Mouse (Mus musculus) olfactory bulb, adult 2 months (tissue): ENCODE data around the gene Ppm1l.
"Not testable (repeated sequence)": the region's sequence is repeated elsewhere in the genome, so short reads cannot be mapped to it uniquely, and the experiment has no call there.

ENCODE experiments used
- CTCF ChIP-seq: fragments of 200-500 bp; IDR thresholded peaks from 2 replicates; pipeline ENCODE4 v1.5.1; 2012; ENCODE audit warnings: low read depth, mild to moderate bottlenecking, low read length, moderate library complexity; ENCODE audit not compliant: insufficient read depth
- POLR2A ChIP-seq: fragments of 200-500 bp; IDR thresholded peaks from 2 replicates; pipeline ENCODE4 v1.6.1; 2012; ENCODE audit warnings: mild to moderate bottlenecking, low read depth, low read length, moderate library complexity; ENCODE audit not compliant: insufficient read depth

DNA sequence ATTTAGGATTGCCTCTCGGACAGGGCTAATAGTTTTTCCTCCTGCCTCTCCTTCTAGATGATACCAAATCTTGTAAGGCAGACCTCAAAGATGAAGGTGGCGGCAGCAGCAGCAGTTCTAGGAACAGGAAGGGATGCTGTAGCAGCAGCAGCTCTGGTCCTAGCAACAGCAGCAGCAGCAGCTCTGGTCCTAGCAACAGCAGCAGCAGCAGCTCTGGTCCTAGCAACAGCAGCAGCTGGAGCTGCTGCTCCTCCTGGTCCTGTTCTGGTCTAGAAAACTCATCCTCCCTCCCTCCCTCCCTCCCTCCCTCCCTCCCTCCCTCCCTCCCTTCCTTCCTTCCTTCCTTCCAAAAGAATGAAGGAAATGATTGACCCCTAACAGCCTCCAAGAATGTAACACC lies 108.1 kb downstream of the Ppm1l start:
- not testable (repeated sequence) for TF ChIP-seq POLR2A, CTCF
